Mouse (Mus musculus): ENCODE results near the gene Bach1.

Bach1 gene

GRCm38 (mm10) chr16:87712986-87713693, 14.4 kb downstream of the Bach1 start:
- in situ Hi-C loops (cut with MseI, MboI), result no loop called here

GRCm38 (mm10) chr16:87714550-87714949, 15.8 kb downstream of the Bach1 start:
- in situ Hi-C loops (cut with MseI, MboI), result no loop called here

GRCm38 (mm10) chr16:87715221-87715620, 16.5 kb downstream of the Bach1 start:
- in situ Hi-C loops (cut with MseI, MboI), result no loop called here

GRCm38 (mm10) chr16:87716269-87716668, 17.5 kb downstream of the Bach1 start:
- in situ Hi-C loops (cut with MseI, MboI), result no loop called here

DNA sequence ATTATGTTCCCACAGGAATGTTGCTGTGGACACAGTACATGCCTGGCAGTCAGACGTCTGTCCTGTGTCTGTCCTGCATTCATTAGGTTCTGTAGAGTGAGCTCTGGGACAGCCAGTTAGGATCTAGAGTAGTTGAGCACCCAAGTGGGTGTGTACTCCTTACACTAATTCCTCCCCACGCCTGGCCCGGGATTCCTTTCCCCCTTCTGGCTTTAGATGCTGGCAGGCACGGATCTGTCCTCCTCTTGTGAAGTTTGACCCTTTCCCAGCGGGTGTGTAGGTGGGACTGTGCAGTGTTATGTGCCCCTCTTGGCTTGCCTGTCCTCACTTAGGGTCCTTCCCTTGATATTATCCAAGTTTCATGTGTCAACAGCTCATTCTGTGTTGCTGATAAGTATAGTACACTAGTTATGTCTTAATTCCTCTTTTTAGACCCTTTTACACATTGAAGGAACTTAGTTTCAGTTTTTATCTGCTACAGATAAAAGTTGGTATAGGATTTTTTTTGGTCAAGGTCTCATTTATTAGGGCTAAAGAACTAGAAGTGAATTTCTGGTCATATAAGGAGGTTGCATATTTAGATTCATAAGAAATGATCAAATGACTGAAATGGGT, 18.4 kb downstream of the Bach1 start:
- in situ Hi-C loops (cut with MseI, MboI), result no loop called here

GRCm38 (mm10) chr16:87719071-87719470, 20.3 kb downstream of the Bach1 start:
- in situ Hi-C loops (cut with MseI, MboI), result no loop called here

GRCm38 (mm10) chr16:87719688-87720283, 21.0 kb downstream of the Bach1 start:
- in situ Hi-C loops (cut with MseI, MboI), result no loop called here

GRCm38 (mm10) chr16:87720851-87721409, 22.2 kb downstream of the Bach1 start:
- in situ Hi-C loops (cut with MseI, MboI), result no loop called here

- in situ Hi-C loops (cut with MseI, MboI), result no loop called here
These were observed 24.1 kb downstream of the Bach1 start for GRCm38 (mm10) chr16:87722857-87723256.

GRCm38 (mm10) chr16:87723479-87723878, 24.7 kb downstream of the Bach1 start:
- in situ Hi-C loops (cut with MseI, MboI), result no loop called here

DNA sequence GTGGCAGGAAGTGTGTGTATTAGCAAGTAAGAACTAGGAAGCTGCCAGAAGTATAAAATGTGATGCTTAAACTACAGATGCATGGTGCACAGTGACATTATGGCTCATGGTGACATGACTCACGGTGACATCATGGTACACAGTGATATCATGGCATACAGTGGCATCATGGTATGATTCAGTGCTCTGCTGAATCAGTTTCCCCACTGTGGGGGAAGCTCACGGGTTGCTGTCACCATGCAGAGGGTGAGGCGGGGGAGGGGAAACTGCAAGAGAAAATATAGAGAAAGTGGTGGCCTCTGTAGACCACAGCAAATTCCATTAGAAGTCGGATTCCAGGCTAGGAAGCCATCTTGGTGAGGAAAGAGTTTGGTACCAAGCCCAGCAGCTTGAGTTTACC, 26.1 kb downstream of the Bach1 start:
- in situ Hi-C loops (cut with MseI, MboI), result no loop called here

DNA sequence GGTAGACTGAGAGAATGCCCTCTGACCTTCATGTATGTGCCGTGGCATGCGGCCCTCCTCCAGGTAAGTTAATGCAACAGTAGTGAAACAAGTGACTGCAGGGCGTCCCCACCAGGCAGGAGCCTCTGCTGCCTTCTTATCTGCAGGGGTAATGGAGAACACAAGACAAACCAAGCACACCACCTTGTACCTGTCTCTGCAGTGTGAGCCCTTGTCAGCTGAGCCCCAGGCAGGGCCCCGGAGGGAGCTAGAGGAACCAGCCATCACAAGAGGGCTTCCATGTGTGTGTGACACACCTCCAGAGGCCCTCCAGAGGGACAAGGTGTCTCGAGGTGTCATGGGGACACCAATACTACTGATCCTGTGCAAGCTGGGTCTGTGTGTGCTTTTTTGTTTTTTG, 26.5 kb downstream of the Bach1 start:
- in situ Hi-C loops (cut with MseI, MboI), result no loop called here

DNA sequence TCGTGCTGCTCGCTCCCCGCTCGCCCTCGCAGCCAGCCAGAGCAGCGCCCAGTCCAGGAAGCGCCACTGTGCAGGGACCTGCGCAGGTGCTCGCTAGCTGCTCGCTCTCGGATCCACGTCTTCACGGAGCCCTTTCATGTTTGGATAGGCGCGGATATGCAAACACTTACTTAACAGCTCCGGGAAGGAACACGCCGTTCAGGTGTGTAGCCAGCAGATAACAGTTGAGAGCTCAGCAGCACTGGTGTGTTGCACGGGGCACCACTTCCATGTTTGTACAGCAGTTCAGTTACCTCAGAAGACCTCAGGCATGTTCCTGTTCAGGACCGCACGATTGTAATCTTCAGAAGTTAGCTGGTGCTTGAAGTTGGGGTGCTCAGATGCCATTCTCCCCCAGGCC, 27.2 kb downstream of the Bach1 start:
- in situ Hi-C loops (cut with MseI, MboI), result no loop called here

DNA sequence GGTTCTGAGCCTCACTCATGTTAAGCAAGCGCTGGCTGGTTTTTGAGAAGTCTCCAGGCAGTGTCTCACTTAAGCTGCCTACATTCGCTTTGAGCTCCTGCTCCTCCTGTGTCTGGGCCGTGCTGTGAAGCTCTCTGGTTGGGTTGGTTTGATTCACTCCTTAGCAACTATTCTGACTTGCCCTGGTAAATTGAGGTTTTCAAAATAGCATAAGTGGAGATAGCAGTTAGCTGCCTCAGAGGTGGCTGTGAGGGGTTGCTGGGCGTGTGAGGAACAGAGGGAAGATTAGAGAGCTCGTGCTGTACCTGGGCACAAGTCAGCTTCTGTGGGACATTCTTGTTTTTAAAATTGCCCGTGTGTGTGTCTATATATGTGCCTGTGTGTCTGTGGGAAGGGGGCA, 27.6 kb downstream of the Bach1 start:
- in situ Hi-C loops (cut with MseI, MboI), result no loop called here

DNA sequence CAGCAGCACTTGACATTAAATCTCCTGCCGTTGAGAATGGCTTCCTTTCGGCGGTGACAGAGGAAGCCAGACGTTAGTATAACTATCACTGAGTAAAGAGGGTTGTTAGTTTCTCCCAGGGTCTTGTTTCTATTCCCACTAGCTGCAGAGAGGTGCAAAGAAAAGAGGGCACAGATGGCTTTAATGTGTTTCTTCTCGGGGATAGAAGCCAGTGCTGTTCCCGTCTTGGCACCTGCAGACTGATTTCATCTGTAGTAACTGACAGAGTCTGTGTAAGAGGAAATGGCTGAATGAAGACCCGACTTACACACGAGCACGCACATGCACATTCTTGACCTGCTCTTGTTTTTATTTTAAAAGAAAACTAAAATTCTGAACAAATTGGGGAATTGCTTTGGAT, 28.5 kb downstream of the Bach1 start:
- in situ Hi-C loops (cut with MseI, MboI), result no loop called here

DNA sequence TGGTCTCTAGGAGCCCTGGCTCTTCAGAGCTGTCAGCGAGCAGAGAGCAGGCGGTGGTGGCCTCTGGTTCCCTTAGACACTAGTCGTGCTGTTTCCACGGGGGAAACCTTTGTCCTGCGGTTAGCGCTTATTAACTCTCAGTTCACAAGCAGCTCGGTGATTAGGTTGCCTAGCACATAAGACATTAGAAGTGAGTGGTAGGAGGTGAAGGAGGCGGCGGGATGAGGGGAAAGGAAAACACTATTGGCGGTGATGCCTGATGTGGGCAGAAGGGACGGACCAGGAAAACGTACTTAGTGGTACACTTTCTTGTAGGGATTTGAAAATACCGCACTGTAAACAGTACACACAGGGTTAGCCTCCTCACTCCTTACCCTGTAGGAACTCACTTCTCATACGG, 29.2 kb downstream of the Bach1 start:
- in situ Hi-C loops (cut with MseI, MboI), result no loop called here

- in situ Hi-C loops (cut with MseI, MboI), result no loop called here
These were observed 30.0 kb downstream of the Bach1 start for GRCm38 (mm10) chr16:87728703-87729102.

GRCm38 (mm10) chr16:87729469-87729868, 30.7 kb downstream of the Bach1 start:
- in situ Hi-C loops (cut with MseI, MboI), result no loop called here

DNA sequence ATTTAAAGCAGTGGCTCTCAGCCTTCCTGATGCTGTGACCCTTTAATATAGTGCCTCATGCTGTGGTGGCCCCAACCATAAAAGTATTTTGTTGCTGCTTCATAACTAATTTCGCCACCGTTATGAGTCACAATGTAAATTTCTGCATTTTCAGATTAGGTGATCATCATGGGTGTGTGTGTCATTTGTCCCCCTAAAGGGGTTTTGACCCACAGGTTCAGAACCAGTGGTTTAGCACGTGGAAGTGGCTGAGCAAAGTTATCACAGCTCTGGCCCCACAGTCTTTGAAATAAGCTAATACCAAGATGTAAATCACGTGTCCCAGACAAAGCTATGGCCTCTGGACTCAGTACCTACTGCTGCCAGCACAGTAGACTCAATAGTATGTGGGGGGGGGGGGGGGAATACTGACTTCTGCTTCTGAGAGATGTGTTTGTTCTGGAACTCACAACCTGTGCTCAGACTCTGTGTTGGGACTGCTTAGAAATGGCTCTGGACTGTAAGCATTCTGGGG, 36.2 kb downstream of the Bach1 start:
- in situ Hi-C loops (cut with MseI, MboI), result no loop called here

DNA sequence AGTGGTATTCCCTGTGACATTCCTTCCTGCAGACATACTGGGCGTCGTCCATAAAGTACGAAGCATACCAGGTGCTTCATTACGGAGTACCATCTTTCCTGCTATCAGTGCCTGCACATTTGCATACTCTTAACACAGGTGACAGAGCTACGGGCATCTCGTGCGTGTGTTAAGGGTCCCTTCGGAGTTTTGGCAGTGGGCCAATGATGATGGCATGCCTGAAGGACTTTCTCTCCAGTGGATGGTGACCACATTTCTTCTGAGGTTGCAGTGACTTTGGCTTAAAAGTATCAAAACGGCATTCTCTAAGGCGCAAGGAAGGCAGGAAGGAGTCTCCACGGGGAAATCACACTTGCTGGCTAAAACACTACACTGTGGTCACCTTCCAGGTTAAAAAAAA, 37.4 kb downstream of the Bach1 start:
- in situ Hi-C loops (cut with MseI, MboI), result no loop called here

DNA sequence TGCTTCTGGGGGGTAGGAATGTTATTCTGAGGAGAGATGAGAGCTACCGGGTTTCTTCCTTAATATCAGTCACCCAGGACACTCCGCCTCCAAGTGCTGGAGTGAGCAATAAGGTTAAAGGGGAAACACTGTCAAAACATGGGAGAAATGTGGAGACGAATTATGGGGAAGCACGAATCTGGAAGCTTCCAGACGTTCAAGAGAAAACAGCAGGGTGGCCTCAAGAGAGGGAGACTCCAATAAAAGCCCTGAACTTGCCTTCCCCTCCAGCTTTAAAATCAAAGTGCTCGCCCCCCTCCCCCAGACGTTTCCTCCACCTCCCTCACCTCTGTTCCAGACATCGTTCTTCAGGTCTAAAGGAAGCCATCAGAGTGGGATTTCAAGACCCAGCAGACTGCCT, 38.6 kb downstream of the Bach1 start:
- in situ Hi-C loops (cut with MseI, MboI), result no loop called here

- in situ Hi-C loops (cut with MseI, MboI), result no loop called here
These were observed 39.3 kb downstream of the Bach1 start for GRCm38 (mm10) chr16:87737842-87738639.

Data from mouse trophoblast stem cell (cell line).